Mouse (Mus musculus) brain, embryonic 14.5 days (tissue): Measurements from ENCODE around the gene Aarsd1.

Experiments
- CTCF ChIP-seq: fragments of 200-500 bp; IDR thresholded peaks from 2 replicates; pipeline ENCODE4 v1.5.1; 2012; ENCODE audit warnings: inconsistent platforms, mild to moderate bottlenecking, moderate library complexity, borderline replicate concordance; ENCODE audit not compliant: insufficient read depth, insufficient read length; ENCODE audit errors: extremely low read depth
- POLR2A ChIP-seq: fragments of 200-500 bp; IDR thresholded peaks from 2 replicates; pipeline ENCODE4 v1.6.1; 2012; ENCODE audit warnings: mild to moderate bottlenecking, inconsistent platforms, borderline replicate concordance; ENCODE audit not compliant: poor library complexity, insufficient read depth, insufficient read length, severe bottlenecking; ENCODE audit errors: extremely low read depth

DNA sequence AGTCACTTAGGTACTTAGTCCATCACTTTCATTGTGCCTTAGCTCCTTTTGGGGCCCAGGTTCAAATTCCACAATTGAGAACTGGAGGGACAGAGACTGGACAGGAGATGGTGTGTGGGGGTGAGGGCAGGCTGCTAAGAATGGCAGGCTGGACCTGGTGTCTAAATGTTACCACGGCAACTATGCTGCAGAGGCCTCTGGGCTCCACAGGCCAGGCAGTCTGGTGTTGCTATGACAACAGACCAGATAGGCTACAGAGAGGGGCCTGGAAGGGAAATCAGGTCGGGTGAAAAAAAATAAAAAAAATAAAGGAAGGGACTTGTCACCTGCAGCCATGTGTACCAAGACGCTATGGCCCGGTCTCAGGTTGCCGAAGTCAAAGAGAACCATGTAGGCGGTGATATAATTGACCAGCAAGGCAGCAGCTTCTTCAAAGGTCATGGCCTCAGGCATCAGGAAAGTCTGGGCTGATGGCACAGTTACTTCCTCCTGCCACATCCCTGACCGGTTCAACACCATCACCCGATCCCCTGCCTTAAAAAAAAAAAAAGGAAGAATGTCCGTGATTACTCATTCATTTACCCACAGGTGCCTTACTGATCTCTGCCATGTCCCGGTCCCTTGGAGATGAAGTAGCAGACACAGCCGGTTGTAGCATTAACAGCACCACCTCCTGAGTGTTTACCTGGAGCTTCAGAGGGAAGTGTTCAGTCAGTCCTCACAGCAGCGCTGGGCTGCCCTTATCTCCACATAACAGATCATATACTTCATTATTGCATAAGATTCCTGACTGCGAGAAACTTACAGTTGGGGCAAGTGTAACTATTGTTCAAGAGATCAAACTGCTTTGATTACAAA, 45.4 kb upstream of the Aarsd1 start:
- TF ChIP-seq CTCF: no peak
- no peak for TF ChIP-seq POLR2A
